Mouse (Mus musculus) lung, embryonic 14.5 days (tissue): ENCODE results near the gene Slc25a30. TPM values are rescaled to one million over a fixed set of nuclear protein-coding genes. Genes with fewer than 3 reads are reported as not detected.

ENCODE experiments used
- ATAC-seq: fragments of 200-750 bp; cut with Nextera tagmentation; 2 replicates; pipeline ENCODE4 v1.8.0; 2017; ENCODE audit warnings: mild to moderate bottlenecking, moderate TSS enrichment, moderate library complexity; ENCODE audit not compliant: insufficient read depth
- DNase-seq: peaks from one replicate; pipeline ENCODE4 v3.0.0-alpha.2; 2015
- H3K27ac ChIP-seq: fragments of 300-500 bp; sonication (generic); 2 replicates; pipeline ENCODE4 v1.5.1; 2014; ENCODE audit warnings: low read depth, mild to moderate bottlenecking, moderate library complexity
- H3K27me3 ChIP-seq: fragments of 300-500 bp; sonication (generic); 2 replicates; pipeline ENCODE4 v1.6.1; 2014; ENCODE audit warnings: low read length, control low read depth; ENCODE audit not compliant: insufficient read depth
- H3K36me3 ChIP-seq: fragments of 300-500 bp; sonication (generic); 2 replicates; pipeline ENCODE4 v1.6.1; 2014; ENCODE audit warnings: control low read depth; ENCODE audit not compliant: insufficient read depth
- H3K4me1 ChIP-seq: fragments of 300-500 bp; sonication (generic); 2 replicates; pipeline ENCODE4 v1.6.1; 2014; ENCODE audit warnings: antibody characterized with exemption, control low read depth; ENCODE audit not compliant: insufficient read depth
- H3K4me2 ChIP-seq: fragments of 300-500 bp; sonication (generic); 2 replicates; pipeline ENCODE4 v1.6.1; 2014; ENCODE audit warnings: mild to moderate bottlenecking
- H3K4me3 ChIP-seq: fragments of 300-500 bp; sonication (generic); 2 replicates; pipeline ENCODE4 v1.5.1; 2014; ENCODE audit warnings: low read depth, low read length
- H3K9ac ChIP-seq: fragments of 300-500 bp; sonication (generic); 2 replicates; pipeline ENCODE4 v1.6.1; 2014
- H3K9me3 ChIP-seq: fragments of 300-500 bp; sonication (generic); 2 replicates; pipeline ENCODE4 v1.6.1; 2016; ENCODE audit warnings: low read depth, low read length, control low read depth
- CTCF ChIP-seq: IDR thresholded peaks from 2 replicates; pipeline ENCODE4 v1.5.1; 2016; ENCODE audit warnings: antibody characterized with exemption, low read depth
- WGBS: fragments of 180-500 bp; shearing (Covaris S2); extraction: QIAGEN DNeasy Blood & Tissue Kit; methylation state at CpG from one replicate; pipeline ENCODE4 v1.1.7; 2014; 5-methylcytosine and 5-hydroxymethylcytosine counted together
- polyA plus RNA-seq: library from polyadenylated mRNA; unstranded; fragments of >200 nt; fragmentation: Nextera tagmentation; extraction: Ambion mirVana; gene quantifications from 2 replicates; pipeline ENCODE4 v1.2.1, GENCODE M21; 2014

Gene Slc25a30
- polyA plus RNA-seq, 1 experiment from 2014 or later = 4.1 TPM

DNA sequence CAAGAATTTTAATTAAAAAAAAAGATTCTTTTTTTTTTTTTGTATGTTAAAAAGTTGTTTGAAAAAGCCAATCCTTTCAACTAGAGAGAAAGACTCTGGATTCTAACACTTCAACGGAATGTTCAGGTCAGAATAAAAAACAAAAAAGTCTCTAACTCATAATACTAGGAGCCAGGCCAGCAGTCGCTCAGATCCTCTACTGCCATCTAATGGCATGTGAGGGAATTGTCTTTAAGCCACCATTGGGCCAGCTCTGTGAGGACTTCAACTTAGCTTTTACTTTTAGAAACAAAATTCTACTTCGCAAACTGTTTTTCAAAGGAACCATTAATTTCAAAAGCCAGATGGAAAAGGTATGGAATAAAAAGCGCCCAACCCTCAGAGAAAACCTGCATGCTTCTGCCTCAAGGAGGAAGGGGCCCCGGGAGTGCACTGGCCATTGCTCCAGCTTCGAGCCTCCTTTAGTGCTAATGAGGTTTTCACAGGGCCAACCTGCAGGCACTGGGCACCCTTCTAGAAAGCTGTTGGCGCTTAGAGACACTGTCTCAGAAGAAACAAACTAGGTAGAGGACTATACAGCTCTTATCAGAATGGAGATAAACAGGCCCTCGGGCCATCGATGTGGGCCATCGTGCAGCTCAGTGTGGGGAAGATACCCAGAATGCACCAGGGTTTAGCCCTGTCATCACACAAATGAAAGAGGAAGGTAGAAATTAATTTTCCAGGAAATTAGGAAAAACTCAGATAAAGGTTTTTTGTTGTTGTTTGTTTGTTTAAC lies 25.6 kb downstream of the Slc25a30 start:
- H3K36me3 ChIP-seq = peaks cover 5% of the 10 kb centered on the region; the same call in 1 of the 2 replicates
- no peak overlapping the region for H3K9ac ChIP-seq
- TF ChIP-seq CTCF = peak; percentile 76
- H3K9me3 ChIP-seq = no peaks in the 10 kb centered on the region
- WGBS = 56% methylated on average over 10 of the region's 10 CpGs
- no peak overlapping the region for H3K4me3 ChIP-seq
- DNase-seq = peak; percentile 85
- no peak overlapping the region for H3K4me2 ChIP-seq
- no peaks in the 10 kb centered on the region for H3K27me3 ChIP-seq
- no peak overlapping the region for H3K27ac ChIP-seq
- no peaks in the 10 kb centered on the region for H3K4me1 ChIP-seq
- peak; percentile 68; the same call in 1 of the 2 replicates for ATAC-seq

DNA sequence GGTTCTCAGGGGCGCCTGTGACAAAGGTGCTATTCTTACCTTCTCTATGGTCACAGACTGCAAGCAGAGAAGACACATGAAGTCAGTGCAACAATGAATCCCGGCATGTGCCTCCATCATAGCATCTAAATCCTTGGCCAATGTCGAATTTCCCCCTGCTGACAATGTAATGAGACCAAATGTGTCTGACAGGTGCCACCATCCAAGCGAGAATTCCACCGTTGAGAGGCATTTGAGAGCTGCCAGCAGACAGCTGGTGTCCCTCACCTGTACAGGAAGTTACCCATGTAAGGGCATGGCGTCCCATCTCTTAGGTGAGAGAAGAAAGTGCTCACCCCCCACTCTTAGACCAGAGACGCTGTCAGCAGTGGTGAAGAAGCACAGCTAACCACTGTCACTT lies 28.4 kb downstream of the Slc25a30 start:
- ATAC-seq (no peak), DNase-seq (no peak)
- 66% methylated on average over 7 of the region's 7 CpGs for WGBS
- TF ChIP-seq CTCF = no peak
- H3K4me2 ChIP-seq = no peak overlapping the region
- no peak overlapping the region for H3K4me3 ChIP-seq
- no peaks in the 10 kb centered on the region for H3K9me3 ChIP-seq
- H3K36me3 ChIP-seq = no peaks in the 10 kb centered on the region
- no peaks in the 10 kb centered on the region for H3K4me1 ChIP-seq
- no peaks in the 10 kb centered on the region for H3K27me3 ChIP-seq
- H3K9ac ChIP-seq = no peak overlapping the region
- H3K27ac ChIP-seq = no peak overlapping the region

DNA sequence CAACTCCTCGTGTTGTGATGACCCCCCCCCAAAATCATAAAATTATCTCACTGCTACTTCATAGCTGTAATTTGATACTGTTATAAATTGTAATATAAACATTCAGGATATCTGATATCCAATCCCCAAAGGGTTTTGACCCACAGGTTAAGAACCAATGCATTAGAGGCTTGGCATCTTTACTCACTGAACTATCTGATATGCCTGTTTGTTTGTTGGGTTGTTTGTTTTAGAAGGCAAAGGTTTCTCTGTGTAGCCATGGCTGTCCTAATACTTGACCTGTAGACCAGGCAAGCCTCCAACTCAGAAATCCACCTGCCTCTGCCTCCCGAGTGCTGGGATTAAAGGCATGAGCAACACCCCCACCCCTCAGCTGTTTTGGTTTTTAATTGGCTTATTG lies 29.0 kb downstream of the Slc25a30 start:
- H3K4me1 ChIP-seq = no peaks in the 10 kb centered on the region
- H3K9ac ChIP-seq = no peak overlapping the region
- DNase-seq = no peak
- 64% methylated on average over 2 of the region's 2 CpGs for WGBS
- no peak for ATAC-seq
- H3K9me3 ChIP-seq = no peaks in the 10 kb centered on the region
- H3K36me3 ChIP-seq = no peaks in the 10 kb centered on the region
- no peak overlapping the region for H3K27ac ChIP-seq
- H3K27me3 ChIP-seq = no peaks in the 10 kb centered on the region
- H3K4me3 ChIP-seq = no peak overlapping the region
- no peak for TF ChIP-seq CTCF
- H3K4me2 ChIP-seq = no peak overlapping the region

DNA sequence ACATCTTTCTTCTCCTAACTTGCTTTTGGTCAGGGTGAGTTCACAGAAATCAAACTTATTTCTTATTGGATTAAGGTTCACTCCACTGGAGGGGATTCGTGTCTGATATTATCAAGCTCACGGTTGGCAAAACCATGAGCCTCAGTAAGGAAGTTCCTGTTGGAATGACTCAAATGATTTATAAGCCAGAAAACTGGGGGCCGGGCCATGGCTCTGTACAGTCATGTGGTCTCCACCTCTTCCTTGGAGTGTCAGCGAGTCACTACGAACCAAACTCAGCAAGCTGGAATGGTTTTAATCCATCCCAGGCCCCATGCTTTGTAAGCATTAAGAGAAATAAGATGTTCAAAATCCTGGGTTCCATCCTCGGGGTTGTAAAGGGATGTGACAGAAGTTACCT lies 29.9 kb downstream of the Slc25a30 start:
- ATAC-seq = no peak
- TF ChIP-seq CTCF = no peak

DNA sequence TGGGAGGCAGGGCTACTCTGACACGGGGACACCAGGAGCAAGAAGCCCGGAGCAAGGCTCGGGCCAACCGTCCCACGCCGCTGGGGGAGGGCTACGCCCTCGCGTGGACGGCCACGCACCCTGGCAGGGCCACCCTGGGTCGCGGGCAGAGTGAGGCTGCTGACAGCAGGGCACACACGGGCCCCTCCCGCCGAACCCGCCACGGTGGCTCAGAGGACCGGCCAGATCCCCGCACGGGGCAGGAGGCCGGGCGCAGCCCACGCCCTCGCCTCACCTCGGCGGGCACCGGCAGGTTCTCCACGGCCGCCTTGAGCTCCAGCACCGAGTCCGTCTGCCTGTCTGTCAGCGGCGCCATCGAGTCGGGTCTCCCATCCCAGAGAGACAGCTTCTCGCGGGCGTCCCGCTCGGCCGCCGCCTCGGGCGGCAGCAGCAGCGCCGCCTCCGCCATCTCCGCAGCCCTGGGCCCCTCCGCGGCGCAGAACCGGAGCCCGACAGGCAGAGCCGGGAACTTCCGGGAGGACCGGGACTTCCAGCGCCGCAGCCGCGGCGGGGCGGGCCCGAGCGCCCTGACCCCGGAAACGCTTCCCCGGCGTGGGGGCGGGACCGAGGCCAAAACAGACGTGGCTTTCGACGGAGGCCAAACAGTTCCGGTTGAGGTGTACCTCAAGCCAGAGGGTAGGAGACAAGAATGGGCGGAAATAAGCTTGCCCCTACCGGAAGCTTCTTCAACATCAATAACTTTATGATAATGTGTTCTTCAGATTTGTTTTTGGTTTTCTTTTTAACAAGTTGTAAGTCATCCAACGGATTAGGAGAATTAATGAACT lies 32.6 kb downstream of the Slc25a30 start, which contains the start of gene Cog3:
TSS of gene Cog3 (minus strand) at position 527 of the 827 bp plus-strand sequence.
- peak; percentile 36 for TF ChIP-seq CTCF

More for the DNA sequence above, 29.9 kb downstream of the Slc25a30 start:
- Histone ChIP-seq H3K9ac (no peak overlapping the region), H3K36me3 (no peaks in the 10 kb centered on the region), H3K4me1 (no peaks in the 10 kb centered on the region), H3K27ac (no peak overlapping the region), H3K4me3 (no peak overlapping the region), H3K4me2 (no peak overlapping the region), H3K9me3 (no peaks in the 10 kb centered on the region), H3K27me3 (no peaks in the 10 kb centered on the region)
- WGBS = 84% methylated on average over 6 of the region's 6 CpGs
- DNase-seq = no peak

DNA sequence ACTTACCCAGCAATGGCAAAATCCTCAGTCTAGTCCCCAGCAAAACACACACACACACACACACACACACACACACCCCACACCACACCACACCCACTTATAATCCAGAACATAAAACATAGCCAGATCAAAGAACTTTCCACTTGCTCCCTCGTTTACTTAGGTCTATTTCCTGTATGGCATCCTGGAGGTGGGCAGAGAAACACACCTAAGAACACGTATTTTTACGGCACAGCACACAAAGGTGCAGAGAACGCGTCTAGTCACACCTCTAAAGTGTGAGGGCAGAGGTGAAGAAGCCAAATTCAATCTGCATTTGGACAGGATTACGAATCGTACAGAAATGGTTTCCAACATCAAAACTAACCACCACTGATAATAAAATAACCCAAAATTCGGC lies 33.6 kb downstream of the Slc25a30 start:
- Histone ChIP-seq H3K4me3 (peak overlapping the region; percentile 98), H3K4me1 (no peaks in the 10 kb centered on the region), H3K27me3 (no peaks in the 10 kb centered on the region), H3K36me3 (no peaks in the 10 kb centered on the region), H3K4me2 (peak overlapping the region; percentile 76), H3K27ac (no peak overlapping the region), H3K9ac (peak overlapping the region; percentile 93), H3K9me3 (no peaks in the 10 kb centered on the region)
- DNase-seq = no peak
- ATAC-seq = no peak
- TF ChIP-seq CTCF = no peak
- WGBS = 41% methylated on average over 8 of the region's 8 CpGs

More for the DNA sequence above, 32.6 kb downstream of the Slc25a30 start, which contains the start of gene Cog3:
- no peaks in the 10 kb centered on the region for H3K36me3 ChIP-seq
- H3K9ac ChIP-seq = peak within 1 kb of the TSS; percentile 93
- H3K9me3 ChIP-seq = no peaks in the 10 kb centered on the region
- no peaks in the 10 kb centered on the region for H3K27me3 ChIP-seq
- DNase-seq = peak; percentile 96
- peak within 1 kb of the TSS; percentile 76 for H3K4me2 ChIP-seq
- WGBS = under 1% methylated on average over 75 of the region's 78 CpGs
- H3K27ac ChIP-seq = peak within 1 kb of the TSS; percentile 90
- peak; percentile 99 for ATAC-seq
- H3K4me1 ChIP-seq = no peaks in the 10 kb centered on the region
- H3K4me3 ChIP-seq = peak within 1 kb of the TSS; percentile 98

DNA sequence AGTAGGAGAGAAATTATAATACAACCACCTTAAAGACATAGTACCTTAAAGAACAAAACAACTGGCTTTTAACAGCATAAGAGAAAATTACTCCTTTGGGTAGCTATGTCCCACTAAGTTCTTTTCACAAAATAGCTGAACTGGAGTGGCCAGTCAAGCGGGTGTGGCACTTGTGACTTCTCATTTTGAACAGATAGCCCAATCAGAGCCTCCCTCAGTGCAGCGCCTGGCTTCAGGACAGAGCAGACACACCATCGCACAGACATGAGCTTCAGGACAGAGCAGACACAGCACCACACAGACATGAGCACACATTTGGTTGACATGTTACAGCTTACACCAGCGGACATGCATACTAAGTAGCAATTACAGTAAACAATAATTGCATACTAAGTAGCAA lies 35.8 kb downstream of the Slc25a30 start:
- 91% methylated on average over 4 of the region's 4 CpGs for WGBS
- no peak for TF ChIP-seq CTCF
- Histone ChIP-seq H3K4me3 (no peak overlapping the region), H3K36me3 (peaks cover 9% of the 10 kb centered on the region), H3K27ac (no peak overlapping the region), H3K9ac (no peak overlapping the region), H3K9me3 (no peaks in the 10 kb centered on the region), H3K27me3 (no peaks in the 10 kb centered on the region), H3K4me2 (no peak overlapping the region), H3K4me1 (no peaks in the 10 kb centered on the region)
- DNase-seq (no peak), ATAC-seq (no peak)
